Mouse (Mus musculus) kidney, postnatal 14 days (tissue): ENCODE measurements around the gene Ptger2.

Source experiments
- DNase-seq: peaks from one replicate; pipeline ENCODE4 v3.0.0; 2022; ENCODE audit warnings: mixed read lengths

Ptger2 gene

DNA sequence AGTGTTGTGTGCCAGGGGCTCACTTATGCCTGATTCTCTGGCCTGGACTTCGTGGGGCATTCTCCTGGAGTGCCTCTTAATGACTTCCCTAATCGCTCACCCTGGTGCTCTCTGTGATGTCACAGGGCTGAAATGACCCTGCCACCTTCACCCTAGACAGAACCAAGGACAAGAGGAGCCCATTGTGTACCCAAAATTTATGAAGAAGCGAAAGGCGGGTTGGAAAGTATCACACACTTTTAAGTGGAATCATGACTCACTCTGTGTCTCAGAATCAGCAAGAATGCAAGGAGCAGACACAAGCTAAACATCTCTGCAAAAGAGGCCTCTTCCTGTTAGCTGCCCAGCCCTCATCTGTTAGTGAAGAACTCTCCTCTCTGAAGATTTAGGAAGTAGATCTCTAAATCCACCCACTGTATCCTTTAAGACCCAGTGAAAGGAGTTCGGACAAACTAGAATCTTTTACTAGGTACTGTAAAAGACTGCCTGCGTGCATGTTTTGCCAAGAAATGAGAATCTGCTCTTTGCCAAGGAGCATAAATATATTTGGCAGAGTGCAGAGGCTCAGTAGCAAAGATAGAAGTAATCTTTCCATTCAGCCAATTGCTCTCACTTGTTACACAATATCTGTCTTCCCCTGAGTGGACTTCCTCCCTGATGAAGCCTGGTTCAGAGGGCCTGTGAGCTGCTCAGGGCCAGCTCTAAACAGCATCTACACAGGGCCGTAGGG is 61.9 kb downstream of the Ptger2 start:
- peak; percentile 7 for DNase-seq

DNA sequence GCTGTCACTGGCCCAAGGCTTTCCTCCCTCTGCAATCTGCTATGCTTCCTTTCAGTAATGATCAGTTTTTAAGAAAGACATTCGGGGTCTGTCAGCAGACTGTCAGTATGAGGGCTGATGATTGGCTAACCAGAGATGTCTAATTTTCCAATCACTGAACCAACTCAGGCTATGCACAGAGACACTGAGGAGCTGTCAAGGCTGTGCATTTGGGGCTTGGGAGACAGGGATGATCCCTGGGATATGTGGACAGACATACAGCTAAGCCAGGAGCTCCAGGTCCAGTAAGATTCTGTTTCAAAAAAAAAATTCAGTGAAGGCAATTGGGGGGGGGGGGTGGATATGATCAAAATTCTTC is 62.4 kb downstream of the Ptger2 start:
- DNase-seq: no peak

GRCm38 (mm10) chr14:45051116-45051515 is 63.1 kb downstream of the Ptger2 start:
- no peak for DNase-seq
